Mouse (Mus musculus) olfactory bulb, adult 2 months (tissue): ENCODE measurements around the gene Ripply1.

Experiments
- CTCF ChIP-seq: fragments of 200-500 bp; IDR thresholded peaks from 2 replicates; pipeline ENCODE4 v1.5.1; 2012; ENCODE audit warnings: low read depth, mild to moderate bottlenecking, low read length, moderate library complexity; ENCODE audit not compliant: insufficient read depth
- POLR2A ChIP-seq: fragments of 200-500 bp; IDR thresholded peaks from 2 replicates; pipeline ENCODE4 v1.6.1; 2012; ENCODE audit warnings: mild to moderate bottlenecking, low read depth, low read length, moderate library complexity; ENCODE audit not compliant: insufficient read depth

DNA sequence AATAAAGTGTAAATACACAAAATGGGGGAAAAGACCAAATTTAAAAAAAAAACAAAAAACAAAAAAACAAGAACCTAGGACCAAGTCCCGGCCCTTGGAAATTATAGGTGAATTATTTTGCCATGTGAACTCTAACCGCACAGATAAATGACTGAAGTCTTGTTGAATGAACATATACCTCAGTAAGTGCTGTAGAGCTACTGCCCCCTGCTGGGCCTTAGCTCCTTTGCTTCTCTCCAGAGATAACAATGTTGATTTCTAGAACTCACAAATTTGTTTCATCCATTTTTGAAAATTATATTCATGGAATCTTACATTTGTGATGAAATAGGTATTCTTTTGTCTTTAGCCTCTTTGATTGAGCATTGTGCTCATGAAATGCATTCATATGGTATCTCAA, 19.6 kb downstream of the Ripply1 start:
- TF ChIP-seq POLR2A = no peak
- TF ChIP-seq CTCF = no peak
